In genomic region chr3:3746542-3746941, GRCm38 (mm10) we compare ENCODE assay signal across 24 mouse cellular contexts.
A peak's percentile ranks its signal among the peaks of the same experiment; 100 is the strongest.
DNase-seq lines count a peak whose midpoint lies in the region; ATAC-seq and TF ChIP-seq lines count a peak whose summit lies in the region.
"Had no signal": no experiment of that assay in that cellular context is flagged by ENCODE, and none has a peak within 500 bp of the region (broad histone marks: within the 10 kb centered on the region; RNA-seq: fewer than 3 reads in every experiment).

No protein-coding gene starts in this region.

- H3K4me2 ChIP-seq in intestine, postnatal 0 days (replicated peaks; ENCODE audit: low read depth) = no peak overlapping the region
- no peak overlapping the region for H3K4me2 ChIP-seq in intestine, embryonic 15.5 days (replicated peaks)
- H3K4me2 ChIP-seq in forebrain, embryonic 15.5 days (replicated peaks) = no peak overlapping the region
- H3K4me2 ChIP-seq: embryonic facial prominence, embryonic 12.5 days; forebrain, embryonic 12.5 days had no signal

- no peaks in the 10 kb centered on the region for H3K9me3 ChIP-seq in intestine, postnatal 0 days (ENCODE audit: control insufficient read depth)
- H3K9me3 ChIP-seq in intestine, embryonic 15.5 days = no peaks in the 10 kb centered on the region
- no peaks in the 10 kb centered on the region for H3K9me3 ChIP-seq in forebrain, embryonic 15.5 days
- H3K9me3 ChIP-seq: embryonic facial prominence, embryonic 10.5 days; embryonic facial prominence, embryonic 12.5 days; forebrain, embryonic 12.5 days; G1E had no signal

- H3K4me1 ChIP-seq in intestine, postnatal 0 days (replicated peaks; ENCODE audit: control insufficient read depth, insufficient read depth, low read length) = no peaks in the 10 kb centered on the region
- no peaks in the 10 kb centered on the region for H3K4me1 ChIP-seq in intestine, embryonic 15.5 days (replicated peaks)
- H3K4me1 ChIP-seq in forebrain, embryonic 15.5 days = no peaks in the 10 kb centered on the region
- H3K4me1 ChIP-seq: embryonic facial prominence, embryonic 10.5 days; embryonic facial prominence, embryonic 12.5 days; forebrain, embryonic 12.5 days had no signal

- H3K9ac ChIP-seq in intestine, postnatal 0 days (ENCODE audit: low read depth, low read length) = no peak overlapping the region
- H3K9ac ChIP-seq in intestine, embryonic 15.5 days = no peak overlapping the region
- no peak overlapping the region for H3K9ac ChIP-seq in forebrain, embryonic 15.5 days (replicated peaks)
- H3K9ac ChIP-seq: embryonic facial prominence, embryonic 12.5 days; forebrain, embryonic 12.5 days; forebrain, postnatal 0 days had no signal

- no peaks in the 10 kb centered on the region for H3K27me3 ChIP-seq in intestine, postnatal 0 days (replicated peaks; ENCODE audit: control insufficient read depth, insufficient read depth, low read length)
- H3K27me3 ChIP-seq in intestine, embryonic 15.5 days (replicated peaks) = no peaks in the 10 kb centered on the region
- no peaks in the 10 kb centered on the region for H3K27me3 ChIP-seq in forebrain, embryonic 15.5 days
- H3K27me3 ChIP-seq: CH12.LX; embryonic facial prominence, embryonic 12.5 days; forebrain, embryonic 12.5 days had no signal

- DNase-seq in retina, postnatal 1 day = peak; percentile 30
- DNase-seq in retina, embryonic 14.5 days (ENCODE audit: low spot score) = no peak
- DNase-seq: adrenal gland, adult 8-10 months; adrenal gland, postnatal 14 days; adrenal gland, postnatal 36 days; B cell, adult 2 months; cerebellum, adult 11-12 months; cerebellum, adult 2 months; cerebellum, adult 9-10 months; cerebellum, postnatal 10 days; cerebellum, postnatal 25 days; forebrain, postnatal 0 days had no signal

- H3K4me3 ChIP-seq in intestine, postnatal 0 days (ENCODE audit: low read depth, low read length) = no peak overlapping the region
- H3K4me3 ChIP-seq in intestine, embryonic 15.5 days (replicated peaks) = no peak overlapping the region
- no peak overlapping the region for H3K4me3 ChIP-seq in forebrain, embryonic 15.5 days
- H3K4me3 ChIP-seq: embryonic facial prominence, embryonic 10.5 days; embryonic facial prominence, embryonic 12.5 days; forebrain, embryonic 12.5 days had no signal

- H3K36me3 ChIP-seq in intestine, postnatal 0 days (ENCODE audit: control insufficient read depth, insufficient read depth) = no peaks in the 10 kb centered on the region
- no peaks in the 10 kb centered on the region for H3K36me3 ChIP-seq in intestine, embryonic 15.5 days
- H3K36me3 ChIP-seq in forebrain, embryonic 15.5 days = no peaks in the 10 kb centered on the region
- H3K36me3 ChIP-seq: embryonic facial prominence, embryonic 10.5 days; embryonic facial prominence, embryonic 12.5 days; forebrain, embryonic 12.5 days; G1E had no signal

- ATAC-seq in intestine, postnatal 0 days = peak; percentile 19; the same call in 1 of the 2 replicates
- ATAC-seq in intestine, embryonic 15.5 days = no peak
- ATAC-seq in forebrain, embryonic 15.5 days (replicated peaks) = no peak
- ATAC-seq: activated CD4-positive, CD25-positive, alpha-beta regulatory T cell, adult 4 months; CD4-positive, CD25-positive, alpha-beta regulatory T cell, adult 4 months; forebrain, embryonic 14.5 days; forebrain, postnatal 0 days; Patski had no signal

- no peak for TF ChIP-seq CTCF in intestine, postnatal 0 days (IDR thresholded peaks at IDR 0.05; ENCODE audit: low read depth)

- no peak overlapping the region for H3K27ac ChIP-seq in intestine, postnatal 0 days (ENCODE audit: low read depth, low read length)
- H3K27ac ChIP-seq in intestine, embryonic 15.5 days = no peak overlapping the region
- no peak overlapping the region for H3K27ac ChIP-seq in forebrain, embryonic 15.5 days (replicated peaks)
- H3K27ac ChIP-seq: embryonic facial prominence, embryonic 10.5 days; embryonic facial prominence, embryonic 12.5 days; forebrain, embryonic 12.5 days had no signal
